Mouse (Mus musculus): Measurements from ENCODE around the gene Gdpd3. TPM values are rescaled to one million over a fixed set of nuclear protein-coding genes. Genes with fewer than 3 reads are reported as not detected.

The Gdpd3 gene
- polyA plus RNA-seq, 1 experiment, result 40.1 TPM

GRCm38 (mm10) chr7:126761529-126762067 is 4.5 kb upstream of the Gdpd3 start:
- TF ChIP-seq POLR2A (IDR thresholded peaks at IDR 0.05; ENCODE audit: borderline replicate concordance, control insufficient read depth, low read depth, low read length), result no peak
- no peak for TF ChIP-seq CTCF (IDR thresholded peaks at IDR 0.05; ENCODE audit: control insufficient read depth, insufficient read depth, low read length)
- 38% methylated on average over 6 of the region's 6 CpGs for WGBS
- H3K4me1 ChIP-seq (ENCODE audit: control insufficient read depth, insufficient read depth, low read length), result peaks cover 8% of the 10 kb centered on the region
- H3K4me3 ChIP-seq (replicated peaks; ENCODE audit: control insufficient read depth, low read depth, low read length), result no peak overlapping the region
- H3K27ac ChIP-seq (ENCODE audit: control insufficient read depth, insufficient read depth, low read depth, low read length, poor library complexity), result no peak overlapping the region

DNA sequence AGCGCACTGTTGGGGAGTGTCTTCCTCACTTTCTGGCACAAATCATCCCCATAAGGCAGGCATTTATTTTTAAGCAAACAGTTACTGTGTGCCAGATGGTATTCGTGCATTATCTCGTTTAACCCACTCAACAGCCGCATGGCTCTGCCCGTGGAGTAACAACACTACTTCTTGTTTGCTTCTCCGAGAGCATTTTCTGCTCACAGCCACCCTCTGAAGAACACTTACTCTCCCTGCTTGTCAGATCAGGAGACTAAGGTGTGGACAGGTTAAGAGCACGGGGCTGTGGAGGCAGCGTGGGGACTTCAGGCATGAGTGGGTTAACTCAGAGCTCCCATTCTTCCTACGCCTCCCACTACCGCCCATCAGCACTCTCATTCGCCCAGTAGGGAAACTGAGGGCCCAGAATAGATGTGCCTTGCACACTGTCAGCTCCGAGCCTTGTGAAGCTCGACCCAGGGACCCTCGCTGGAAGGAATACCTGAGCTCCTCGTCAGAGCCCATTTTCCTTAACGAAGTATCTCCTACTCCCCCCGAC is 3.6 kb upstream of the Gdpd3 start:
- TF ChIP-seq POLR2A (IDR thresholded peaks at IDR 0.05; ENCODE audit: borderline replicate concordance, control insufficient read depth, low read depth, low read length), result no peak
- 68% methylated on average over 17 of the region's 17 CpGs for WGBS
- Histone ChIP-seq H3K4me3 (replicated peaks; ENCODE audit: control insufficient read depth, low read depth, low read length) (no peak overlapping the region), H3K4me1 (ENCODE audit: control insufficient read depth, insufficient read depth, low read length) (peaks cover 8% of the 10 kb centered on the region), H3K27ac (ENCODE audit: control insufficient read depth, insufficient read depth, low read depth, low read length, poor library complexity) (no peak overlapping the region)

- H3K27ac ChIP-seq (ENCODE audit: control insufficient read depth, insufficient read depth, low read depth, low read length, poor library complexity), result no peak overlapping the region
- WGBS, result 72% methylated on average over 9 of the region's 9 CpGs
- peaks cover 8% of the 10 kb centered on the region for H3K4me1 ChIP-seq (ENCODE audit: control insufficient read depth, insufficient read depth, low read length)
- TF ChIP-seq CTCF (IDR thresholded peaks at IDR 0.05; ENCODE audit: control insufficient read depth, insufficient read depth, low read length), result no peak
- no peak for TF ChIP-seq POLR2A (IDR thresholded peaks at IDR 0.05; ENCODE audit: borderline replicate concordance, control insufficient read depth, low read depth, low read length)
- no peak overlapping the region for H3K4me3 ChIP-seq (replicated peaks; ENCODE audit: control insufficient read depth, low read depth, low read length)
These were observed 594 bp upstream of the Gdpd3 start for GRCm38 (mm10) chr7:126765540-126765939.

DNA sequence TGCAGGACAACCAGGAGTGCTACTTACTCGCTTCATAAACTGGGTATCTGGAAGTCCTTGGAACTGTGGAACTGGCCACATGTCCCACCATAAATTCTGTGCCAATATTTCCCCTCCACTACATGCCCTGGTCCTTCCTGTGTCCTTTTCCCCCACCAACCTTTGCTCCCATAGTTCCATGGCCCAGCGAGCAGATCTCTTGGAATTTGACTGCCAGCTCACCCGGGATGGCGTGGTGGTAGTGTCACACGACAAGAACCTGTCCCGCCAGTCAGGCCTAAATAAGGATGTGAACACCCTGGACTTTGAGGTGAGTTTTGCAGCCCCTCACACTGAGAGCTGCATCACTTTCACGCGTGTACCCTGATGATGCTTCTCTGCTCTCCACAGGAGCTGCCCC is 867 bp downstream of the Gdpd3 start:
- Histone ChIP-seq H3K4me1 (ENCODE audit: control insufficient read depth, insufficient read depth, low read length) (peaks cover 5% of the 10 kb centered on the region), H3K27ac (ENCODE audit: control insufficient read depth, insufficient read depth, low read depth, low read length, poor library complexity) (no peak overlapping the region), H3K4me3 (replicated peaks; ENCODE audit: control insufficient read depth, low read depth, low read length) (no peak overlapping the region)
- TF ChIP-seq POLR2A (IDR thresholded peaks at IDR 0.05; ENCODE audit: borderline replicate concordance, control insufficient read depth, low read depth, low read length), result no peak
- no peak for TF ChIP-seq CTCF (IDR thresholded peaks at IDR 0.05; ENCODE audit: control insufficient read depth, insufficient read depth, low read length)
- WGBS, result 87% methylated on average over 8 of the region's 8 CpGs

- 36% methylated on average over 12 of the region's 12 CpGs for WGBS
These were observed 4.7 kb downstream of the Gdpd3 start for GRCm38 (mm10) chr7:126770784-126771183.

GRCm38 (mm10) chr7:126773351-126773750 is 7.2 kb downstream of the Gdpd3 start:
- H3K4me3 ChIP-seq (replicated peaks; ENCODE audit: control insufficient read depth, low read depth, low read length), result no peak overlapping the region
- H3K4me1 ChIP-seq (ENCODE audit: control insufficient read depth, insufficient read depth, low read length), result peaks cover 7% of the 10 kb centered on the region
- TF ChIP-seq POLR2A (IDR thresholded peaks at IDR 0.05; ENCODE audit: borderline replicate concordance, control insufficient read depth, low read depth, low read length) (no peak), CTCF (IDR thresholded peaks at IDR 0.05; ENCODE audit: control insufficient read depth, insufficient read depth, low read length) (no peak)
- no peak overlapping the region for H3K27ac ChIP-seq (ENCODE audit: control insufficient read depth, insufficient read depth, low read depth, low read length, poor library complexity)
- WGBS, result 83% methylated on average over 2 of the region's 2 CpGs

More at GRCm38 (mm10) chr7:126770784-126771183, 4.7 kb downstream of the Gdpd3 start:
- Histone ChIP-seq H3K4me3 (replicated peaks; ENCODE audit: control insufficient read depth, low read depth, low read length) (peak overlapping the region; percentile 59), H3K27ac (ENCODE audit: control insufficient read depth, insufficient read depth, low read depth, low read length, poor library complexity) (peak overlapping the region; percentile 49), H3K4me1 (ENCODE audit: control insufficient read depth, insufficient read depth, low read length) (peaks cover 2% of the 10 kb centered on the region; the same call in 1 of the 2 replicates)
- TF ChIP-seq POLR2A (IDR thresholded peaks at IDR 0.05; ENCODE audit: borderline replicate concordance, control insufficient read depth, low read depth, low read length) (no peak), CTCF (IDR thresholded peaks at IDR 0.05; ENCODE audit: control insufficient read depth, insufficient read depth, low read length) (no peak)

DNA sequence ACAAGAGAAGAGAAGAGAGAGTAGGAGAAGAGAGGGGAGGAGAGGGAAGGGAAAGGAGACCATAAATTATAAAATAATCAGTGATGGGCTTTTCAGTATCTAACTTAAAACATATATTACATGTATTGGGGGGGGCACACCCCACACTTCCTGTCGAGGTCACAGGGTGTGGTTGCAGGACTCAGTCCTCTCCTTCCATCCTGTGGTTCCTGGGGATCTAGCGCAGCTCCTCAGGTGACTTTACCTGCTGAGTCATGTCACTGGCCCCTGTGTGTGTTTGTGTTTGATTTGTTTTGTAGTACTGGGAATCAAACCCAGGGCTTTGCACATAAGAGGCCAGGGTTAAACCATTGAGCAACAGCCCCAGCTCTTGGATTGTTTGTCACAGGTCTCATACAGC is 8.3 kb downstream of the Gdpd3 start:
- Histone ChIP-seq H3K27ac (ENCODE audit: control insufficient read depth, insufficient read depth, low read depth, low read length, poor library complexity) (no peak overlapping the region), H3K4me3 (replicated peaks; ENCODE audit: control insufficient read depth, low read depth, low read length) (no peak overlapping the region), H3K4me1 (ENCODE audit: control insufficient read depth, insufficient read depth, low read length) (peaks cover 7% of the 10 kb centered on the region)
- TF ChIP-seq CTCF (IDR thresholded peaks at IDR 0.05; ENCODE audit: control insufficient read depth, insufficient read depth, low read length) (no peak), POLR2A (IDR thresholded peaks at IDR 0.05; ENCODE audit: borderline replicate concordance, control insufficient read depth, low read depth, low read length) (no peak)
- 22% methylated on average over 2 of the region's 2 CpGs for WGBS

- peaks cover 10% of the 10 kb centered on the region for H3K4me1 ChIP-seq (ENCODE audit: control insufficient read depth, insufficient read depth, low read length)
- peak; percentile 57 for TF ChIP-seq CTCF (IDR thresholded peaks at IDR 0.05; ENCODE audit: control insufficient read depth, insufficient read depth, low read length)
- no peak for TF ChIP-seq POLR2A (IDR thresholded peaks at IDR 0.05; ENCODE audit: borderline replicate concordance, control insufficient read depth, low read depth, low read length)
- H3K27ac ChIP-seq (ENCODE audit: control insufficient read depth, insufficient read depth, low read depth, low read length, poor library complexity), result no peak overlapping the region
- WGBS, result 50% methylated on average over 10 of the region's 10 CpGs
- H3K4me3 ChIP-seq (replicated peaks; ENCODE audit: control insufficient read depth, low read depth, low read length), result no peak overlapping the region
These were observed 9.2 kb downstream of the Gdpd3 start for GRCm38 (mm10) chr7:126775185-126775977.
